Mouse (Mus musculus) intestine, postnatal 0 days (tissue): ENCODE measurements around the gene Tsc22d1. TPM values are rescaled to one million over a fixed set of nuclear protein-coding genes. Genes with fewer than 3 reads are reported as not detected.
A peak's percentile ranks its signal among the peaks of the same experiment; 100 is the strongest.

ENCODE experiments used
- ATAC-seq: fragments of 200-750 bp; cut with Nextera tagmentation; 2 replicates; pipeline ENCODE4 v1.8.0; 2017; ENCODE audit warnings: mild to moderate bottlenecking, moderate TSS enrichment, moderate library complexity
- H3K27ac ChIP-seq: fragments of 300-500 bp; sonication (generic); 2 replicates; pipeline ENCODE4 v1.5.1; 2014; ENCODE audit warnings: mild to moderate bottlenecking, low read depth, low read length, moderate library complexity
- H3K27me3 ChIP-seq: fragments of 300-500 bp; sonication (generic); replicated peaks from 2 replicates; pipeline ENCODE4 v1.6.1; 2014; ENCODE audit warnings: low read length, mixed read lengths; ENCODE audit not compliant: control insufficient read depth, insufficient read depth
- H3K36me3 ChIP-seq: fragments of 300-500 bp; sonication (generic); 2 replicates; pipeline ENCODE4 v1.6.1; 2014; ENCODE audit warnings: mild to moderate bottlenecking, moderate library complexity; ENCODE audit not compliant: control insufficient read depth, insufficient read depth
- H3K4me1 ChIP-seq: fragments of 300-500 bp; sonication (generic); replicated peaks from 2 replicates; pipeline ENCODE4 v1.6.1; 2014; ENCODE audit warnings: antibody characterized with exemption, low read length, mixed read lengths; ENCODE audit not compliant: control insufficient read depth, insufficient read depth
- H3K4me2 ChIP-seq: fragments of 300-500 bp; sonication (generic); replicated peaks from 2 replicates; pipeline ENCODE4 v1.6.1; 2014; ENCODE audit warnings: low read depth, mild to moderate bottlenecking, moderate library complexity
- H3K4me3 ChIP-seq: fragments of 300-500 bp; sonication (generic); 2 replicates; pipeline ENCODE4 v1.5.1; 2014; ENCODE audit warnings: low read depth, low read length
- H3K9ac ChIP-seq: fragments of 300-500 bp; sonication (generic); 2 replicates; pipeline ENCODE4 v1.6.1; 2014; ENCODE audit warnings: mild to moderate bottlenecking, low read depth, low read length
- H3K9me3 ChIP-seq: fragments of 300-500 bp; sonication (generic); 2 replicates; pipeline ENCODE4 v1.6.1; 2016; ENCODE audit warnings: mixed run types; ENCODE audit not compliant: control insufficient read depth
- CTCF ChIP-seq: sonication (generic); IDR thresholded peaks from 2 replicates; pipeline ENCODE4 v1.5.1; 2016; ENCODE audit warnings: low read depth, mild to moderate bottlenecking, control low read depth, antibody characterized with exemption, moderate library complexity
- WGBS: fragments of 180-500 bp; shearing (Covaris S2); extraction: QIAGEN DNeasy Blood & Tissue Kit; methylation state at CpG from one replicate; pipeline ENCODE4 v1.1.7; 2014; 5-methylcytosine and 5-hydroxymethylcytosine counted together
- polyA plus RNA-seq: library from polyadenylated mRNA; unstranded; fragments of >200 nt; fragmentation: Nextera tagmentation; extraction: Ambion mirVana; gene quantifications from 2 replicates; pipeline ENCODE4 v1.2.1, GENCODE M21; 2015

Gene Tsc22d1
- polyA plus RNA-seq, 1 experiment from 2014 or later = 272 TPM

DNA sequence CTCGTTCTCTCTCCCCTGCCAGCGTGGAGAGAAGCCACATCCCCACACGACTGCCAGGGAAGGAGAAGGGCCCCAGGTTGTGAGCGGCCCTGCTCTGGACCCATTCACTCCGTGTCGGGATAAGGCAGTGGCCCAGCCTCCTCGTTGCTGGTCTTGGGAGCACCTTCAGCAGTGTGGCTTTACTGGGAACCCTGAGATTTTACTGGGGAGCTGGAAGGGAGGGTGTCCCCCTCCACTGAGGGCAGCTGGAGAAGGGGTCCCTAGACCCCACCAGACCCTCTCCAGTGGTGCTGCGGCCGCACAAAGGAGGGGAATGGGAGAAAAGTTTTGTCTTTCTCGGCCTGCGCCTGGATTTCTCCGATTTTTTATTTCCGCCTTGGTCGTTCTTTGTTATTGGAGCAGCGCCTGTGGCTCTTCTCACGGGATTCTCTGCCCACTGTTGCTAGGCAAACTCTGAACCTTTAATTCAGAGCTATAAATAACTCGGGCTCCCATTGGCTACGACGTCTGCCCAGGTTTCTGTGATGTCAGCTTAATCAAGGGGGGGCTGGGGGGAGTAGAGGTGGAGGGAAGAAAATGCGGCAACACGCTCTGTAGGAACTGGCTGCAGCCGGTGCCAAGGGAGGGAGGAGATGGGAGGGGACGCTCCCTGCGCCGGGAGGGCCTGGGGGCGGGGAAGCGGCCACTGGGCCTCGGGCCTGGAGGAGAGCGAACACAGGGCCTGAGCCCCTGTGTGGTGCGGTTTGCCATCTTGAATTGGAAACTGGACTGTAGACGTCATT, 90.9 kb downstream of the Tsc22d1 start:
- Histone ChIP-seq H3K27ac (peak overlapping the region; percentile 98), H3K4me2 (peak overlapping the region; percentile 79), H3K27me3 (no peaks in the 10 kb centered on the region), H3K4me1 (peaks cover 3% of the 10 kb centered on the region; the same call in 1 of the 2 replicates), H3K4me3 (peak overlapping the region; percentile 69), H3K9me3 (no peaks in the 10 kb centered on the region), H3K36me3 (peaks cover 8% of the 10 kb centered on the region; the same call in 1 of the 2 replicates), H3K9ac (peak overlapping the region; percentile 92)
- peak; percentile 75 for ATAC-seq
- WGBS = under 1% methylated on average over 31 of the region's 31 CpGs
- TF ChIP-seq CTCF = no peak

DNA sequence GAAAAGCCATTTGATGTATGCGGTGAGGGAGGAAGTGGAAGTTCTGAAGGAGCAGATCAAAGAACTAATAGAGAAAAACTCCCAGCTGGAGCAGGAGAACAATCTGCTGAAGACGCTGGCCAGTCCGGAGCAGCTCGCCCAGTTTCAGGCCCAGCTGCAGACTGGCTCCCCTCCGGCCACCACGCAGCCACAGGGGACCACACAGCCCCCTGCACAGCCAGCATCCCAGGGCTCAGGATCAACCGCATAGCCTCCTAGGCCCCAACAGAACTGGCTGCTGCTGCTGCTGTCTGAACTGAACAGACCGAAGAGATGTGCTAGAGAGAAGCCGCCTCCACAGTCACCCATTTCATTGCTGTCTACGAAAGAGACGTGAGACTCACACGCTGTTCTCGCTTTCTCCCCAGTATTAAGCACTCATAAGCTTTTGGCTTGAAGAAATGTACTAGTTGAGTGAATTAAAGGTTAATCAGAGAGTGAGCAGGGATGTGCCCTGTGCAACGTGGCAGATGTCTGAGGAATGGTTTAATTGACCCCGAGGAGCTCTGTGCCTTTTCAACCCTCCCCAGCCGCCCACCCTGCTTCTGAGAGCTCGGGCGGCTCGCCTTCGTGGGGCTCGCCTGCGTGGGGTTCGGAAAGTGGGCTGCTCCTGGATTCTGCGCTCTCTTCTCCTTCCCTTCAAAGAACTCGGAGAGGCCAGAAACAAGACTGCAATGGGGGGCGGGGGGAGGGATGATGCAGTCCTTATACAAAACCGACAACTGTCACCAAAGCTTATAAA, 91.9 kb downstream of the Tsc22d1 start:
- WGBS = 39% methylated on average over 27 of the region's 27 CpGs
- Histone ChIP-seq H3K4me1 (peaks cover 3% of the 10 kb centered on the region; the same call in 1 of the 2 replicates), H3K4me3 (peak overlapping the region; percentile 69), H3K27me3 (no peaks in the 10 kb centered on the region), H3K36me3 (peaks cover 8% of the 10 kb centered on the region; the same call in 1 of the 2 replicates), H3K27ac (peak overlapping the region; percentile 98), H3K9me3 (no peaks in the 10 kb centered on the region), H3K4me2 (peak overlapping the region; percentile 79), H3K9ac (peak overlapping the region; percentile 92)
- no peak for ATAC-seq
- TF ChIP-seq CTCF = no peak

DNA sequence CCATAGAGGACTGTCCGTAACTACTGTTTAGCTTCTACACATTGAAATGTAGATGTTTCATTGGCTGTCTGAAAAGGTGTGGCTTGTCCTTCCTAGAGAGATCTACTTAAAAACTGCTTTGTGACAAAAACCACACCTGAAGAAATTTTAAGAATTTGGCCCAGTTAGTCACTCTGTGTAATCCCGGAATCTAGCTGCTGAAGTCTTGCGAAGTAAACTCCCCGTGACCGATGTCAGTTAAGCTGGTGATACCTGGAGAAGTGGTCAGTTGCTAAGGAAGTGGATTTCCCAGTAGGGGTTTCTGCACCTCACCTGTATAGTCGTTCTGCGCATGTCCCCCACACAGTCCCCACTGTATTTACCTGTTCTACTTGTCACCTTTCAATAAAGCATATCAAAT, 92.6 kb downstream of the Tsc22d1 start:
- Histone ChIP-seq H3K4me3 (peak overlapping the region; percentile 69; the same call in 1 of the 2 replicates), H3K4me2 (no peak overlapping the region; the same call in 1 of the 2 replicates), H3K9ac (no peak overlapping the region), H3K9me3 (no peaks in the 10 kb centered on the region), H3K27ac (no peak overlapping the region), H3K4me1 (peaks cover 3% of the 10 kb centered on the region; the same call in 1 of the 2 replicates), H3K36me3 (peaks cover 8% of the 10 kb centered on the region; the same call in 1 of the 2 replicates), H3K27me3 (no peaks in the 10 kb centered on the region)
- no peak for TF ChIP-seq CTCF
- no peak for ATAC-seq
- 84% methylated on average over 7 of the region's 7 CpGs for WGBS

DNA sequence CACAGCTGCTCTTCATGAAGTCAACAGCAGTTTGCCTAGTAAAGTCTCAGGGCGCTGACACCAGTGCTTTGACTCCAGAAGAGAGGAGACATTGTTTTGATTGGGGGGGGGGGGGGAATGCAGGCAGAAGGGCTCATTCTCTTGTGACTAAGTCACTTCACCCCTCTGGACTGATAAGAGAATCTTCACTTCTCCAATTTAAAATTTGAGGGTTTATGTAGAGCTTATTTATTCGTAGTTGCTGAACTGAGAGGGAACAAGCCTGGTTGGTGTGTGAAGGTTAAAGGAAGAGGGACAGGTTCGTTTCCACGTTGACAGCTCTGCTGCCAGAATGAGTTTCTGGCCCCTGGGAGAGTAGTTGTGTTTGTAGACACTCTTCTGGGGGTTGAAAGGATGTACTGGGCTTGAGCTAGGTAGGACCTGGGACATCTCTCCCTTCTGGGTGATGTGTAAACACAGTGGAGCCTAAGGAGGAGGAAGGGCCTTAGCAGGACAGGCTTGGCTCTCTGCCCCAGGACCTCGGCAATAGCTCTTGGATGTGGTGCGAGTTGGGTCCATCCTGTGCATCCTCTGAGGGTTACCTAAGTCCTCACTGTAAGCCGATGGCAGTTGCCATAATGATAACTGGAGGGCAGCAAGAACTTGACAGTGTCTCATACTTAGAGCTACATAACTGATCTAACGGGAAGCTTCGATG, 93.2 kb downstream of the Tsc22d1 start:
- no peak for ATAC-seq
- Histone ChIP-seq H3K9me3 (no peaks in the 10 kb centered on the region), H3K4me2 (no peak overlapping the region; the same call in 1 of the 2 replicates), H3K36me3 (peaks cover 8% of the 10 kb centered on the region; the same call in 1 of the 2 replicates), H3K4me3 (no peak overlapping the region), H3K4me1 (peaks cover 3% of the 10 kb centered on the region; the same call in 1 of the 2 replicates), H3K27ac (no peak overlapping the region; the same call in 1 of the 2 replicates), H3K9ac (0 out of 2 replicates have a peak overlapping the region, but pooled peaks have one; percentile 31), H3K27me3 (no peaks in the 10 kb centered on the region)
- TF ChIP-seq CTCF = no peak
- 57% methylated on average over 9 of the region's 9 CpGs for WGBS

DNA sequence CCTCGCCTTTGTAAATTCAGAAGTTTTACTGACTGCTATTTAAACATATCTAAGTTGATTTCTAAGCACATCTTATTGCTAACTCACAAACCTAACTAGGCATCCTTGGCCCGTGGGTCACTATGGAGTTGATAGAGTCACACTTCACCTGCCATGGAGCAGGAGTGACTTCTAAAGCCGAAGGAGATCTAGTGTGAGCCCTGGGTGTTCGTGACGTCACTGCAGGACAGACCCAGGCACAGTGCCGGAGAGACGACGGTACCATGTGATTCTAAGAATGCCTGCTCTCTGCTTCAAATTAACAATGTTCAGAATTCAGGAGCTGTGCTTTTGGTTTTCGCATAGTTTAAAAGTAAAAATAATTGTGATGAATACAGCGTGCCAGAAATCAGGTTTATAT, 93.9 kb downstream of the Tsc22d1 start:
- H3K4me2 ChIP-seq = no peak overlapping the region
- no peaks in the 10 kb centered on the region for H3K9me3 ChIP-seq
- no peak overlapping the region for H3K4me3 ChIP-seq
- 49% methylated on average over 10 of the region's 10 CpGs for WGBS
- H3K27ac ChIP-seq = no peak overlapping the region
- no peak overlapping the region for H3K9ac ChIP-seq
- no peak for ATAC-seq
- no peak for TF ChIP-seq CTCF
- H3K36me3 ChIP-seq = peaks cover 8% of the 10 kb centered on the region; the same call in 1 of the 2 replicates
- peaks cover 3% of the 10 kb centered on the region; the same call in 1 of the 2 replicates for H3K4me1 ChIP-seq
- no peaks in the 10 kb centered on the region for H3K27me3 ChIP-seq
